Mouse (Mus musculus) bone marrow, adult 2 months (tissue): ENCODE measurements around the gene Tex14.

Experiments
- CTCF ChIP-seq: fragments of 200-500 bp; IDR thresholded peaks from 2 replicates; pipeline ENCODE4 v1.5.1; 2011; ENCODE audit warnings: low read length, control low read depth; ENCODE audit not compliant: control insufficient read depth, insufficient read depth
- POLR2A ChIP-seq: fragments of 200-500 bp; IDR thresholded peaks from 2 replicates; pipeline ENCODE4 v1.6.1; 2011; ENCODE audit warnings: low read depth, mild to moderate bottlenecking, control low read depth, low read length, borderline replicate concordance; ENCODE audit not compliant: control insufficient read depth

GRCm38 (mm10) chr11:87432933-87433669, 28.2 kb downstream of the Tex14 start:
- TF ChIP-seq CTCF (no peak), POLR2A (no peak)
